Mouse (Mus musculus) bone marrow, adult 2 months (tissue): ENCODE measurements around the gene Btnl6. TPM values are rescaled to one million over a fixed set of nuclear protein-coding genes. Genes with fewer than 3 reads are reported as not detected.

Experiments
- H3K27ac ChIP-seq: fragments of 200-500 bp; 2 replicates; pipeline ENCODE4 v1.5.1; 2012; ENCODE audit warnings: low read depth, mild to moderate bottlenecking, control low read depth, inconsistent platforms, low read length; ENCODE audit not compliant: control insufficient read depth, poor library complexity, insufficient read depth
- H3K4me1 ChIP-seq: fragments of 200-500 bp; 2 replicates; pipeline ENCODE4 v1.6.1; 2011; ENCODE audit warnings: low read length; ENCODE audit not compliant: control insufficient read depth, insufficient read depth
- H3K4me3 ChIP-seq: fragments of 200-500 bp; replicated peaks from 2 replicates; pipeline ENCODE3; 2011; ENCODE audit warnings: mild to moderate bottlenecking, low read depth, low read length, control low read depth; ENCODE audit not compliant: control insufficient read depth
- CTCF ChIP-seq: fragments of 200-500 bp; IDR thresholded peaks from 2 replicates; pipeline ENCODE4 v1.5.1; 2011; ENCODE audit warnings: low read length, control low read depth; ENCODE audit not compliant: control insufficient read depth, insufficient read depth
- POLR2A ChIP-seq: fragments of 200-500 bp; IDR thresholded peaks from 2 replicates; pipeline ENCODE4 v1.6.1; 2011; ENCODE audit warnings: low read depth, mild to moderate bottlenecking, control low read depth, low read length, borderline replicate concordance; ENCODE audit not compliant: control insufficient read depth
- WGBS: fragments of 180-500 bp; shearing (Covaris S2); methylation state at CpG from one replicate; pipeline ENCODE4 v1.1.7; 2018; 5-methylcytosine and 5-hydroxymethylcytosine counted together
- polyA plus RNA-seq: library from polyadenylated mRNA; stranded (reverse); fragments of >200 nt; gene quantifications from 2 replicates; pipeline ENCODE4 v1.2.4, GENCODE M21; 2011; ENCODE audit warnings: low replicate concordance; ENCODE audit not compliant: missing spikeins, insufficient read depth, insufficient read length

Gene Btnl6
- 1.9 TPM in 1 of 2 replicates, not detected in the other for polyA plus RNA-seq

- TF ChIP-seq CTCF, result no peak
- no peak for TF ChIP-seq POLR2A
Observed at GRCm38 (mm10) chr17:34517252-34517651, at the start of gene Btnl6. Gene Btnl6, minus strand, starts transcription at chr17:34517352.

GRCm38 (mm10) chr17:34564796-34565195 is 47.6 kb upstream of the Btnl6 start:
- Histone ChIP-seq H3K27ac (no peak overlapping the region), H3K4me1 (peaks cover 3% of the 10 kb centered on the region), H3K4me3 (no peak overlapping the region)
- 83% methylated on average over 3 of the region's 3 CpGs for WGBS
- TF ChIP-seq POLR2A (no peak), CTCF (no peak)

More at GRCm38 (mm10) chr17:34517252-34517651, at the start of gene Btnl6:
- no peak within 1 kb of the TSS for H3K27ac ChIP-seq
- 83% methylated on average over 4 of the region's 4 CpGs for WGBS
- no peaks in the 10 kb centered on the region for H3K4me1 ChIP-seq
- H3K4me3 ChIP-seq, result no peak within 1 kb of the TSS

DNA sequence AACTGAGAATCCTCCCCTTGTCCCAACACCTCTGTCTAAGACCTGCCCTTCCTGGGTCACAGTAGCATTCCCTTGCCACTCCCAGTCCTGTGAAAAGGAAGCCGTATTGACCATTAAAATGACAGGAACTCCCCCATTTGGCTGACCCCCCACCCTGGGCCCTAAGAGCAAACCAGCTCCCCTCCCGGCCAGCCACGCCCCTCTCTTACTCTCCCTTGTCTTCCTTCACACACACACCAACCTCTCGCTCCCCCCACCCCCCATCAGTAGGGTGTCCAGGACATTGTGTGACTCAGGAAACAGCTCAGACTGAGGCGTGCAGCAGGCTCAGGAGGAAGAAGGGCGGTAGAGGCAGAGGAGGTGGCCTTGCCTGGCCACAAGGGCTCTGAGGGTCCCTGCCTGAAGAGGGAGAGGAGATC is 46.9 kb upstream of the Btnl6 start, which contains the start of gene Notch4:
Gene Notch4, plus strand, starts transcription at position 266 of the 419 bp plus-strand sequence.
- 13% methylated on average over 6 of the region's 6 CpGs for WGBS
- TF ChIP-seq CTCF (no peak), POLR2A (no peak)
- no peak within 1 kb of the TSS for H3K27ac ChIP-seq
- peaks cover 3% of the 10 kb centered on the region for H3K4me1 ChIP-seq
- H3K4me3 ChIP-seq, result no peak within 1 kb of the TSS

- H3K27ac ChIP-seq, result no peak overlapping the region
- TF ChIP-seq CTCF (no peak), POLR2A (no peak)
- peaks cover 3% of the 10 kb centered on the region for H3K4me1 ChIP-seq
- 83% methylated on average over 11 of the region's 11 CpGs for WGBS
- no peak overlapping the region for H3K4me3 ChIP-seq
Observed at GRCm38 (mm10) chr17:34563354-34563753, 46.2 kb upstream of the Btnl6 start.

DNA sequence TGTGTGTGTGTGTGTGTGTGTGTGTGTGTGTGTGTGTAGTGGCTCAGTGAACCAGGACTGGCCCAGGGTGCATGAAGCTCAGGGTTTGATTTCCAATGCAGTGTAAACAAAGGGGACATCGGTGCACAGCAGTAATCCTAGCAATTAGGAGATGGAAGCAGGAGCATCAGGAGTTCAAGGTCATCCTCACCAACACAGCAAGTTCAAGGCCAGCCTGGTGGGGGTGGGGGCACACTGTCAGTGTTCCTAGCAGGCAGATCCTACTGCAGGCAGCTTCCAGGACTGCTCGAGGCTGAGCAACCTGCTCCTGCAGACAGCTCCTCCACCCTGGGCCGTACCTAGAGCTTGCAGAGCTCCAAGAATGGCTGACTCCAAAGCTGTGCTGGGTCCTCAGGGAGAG is 45.4 kb upstream of the Btnl6 start:
- no peak for TF ChIP-seq POLR2A
- TF ChIP-seq CTCF, result no peak
- Histone ChIP-seq H3K4me1 (peaks cover 3% of the 10 kb centered on the region), H3K27ac (no peak overlapping the region), H3K4me3 (no peak overlapping the region)
- 79% methylated on average over 3 of the region's 3 CpGs for WGBS

DNA sequence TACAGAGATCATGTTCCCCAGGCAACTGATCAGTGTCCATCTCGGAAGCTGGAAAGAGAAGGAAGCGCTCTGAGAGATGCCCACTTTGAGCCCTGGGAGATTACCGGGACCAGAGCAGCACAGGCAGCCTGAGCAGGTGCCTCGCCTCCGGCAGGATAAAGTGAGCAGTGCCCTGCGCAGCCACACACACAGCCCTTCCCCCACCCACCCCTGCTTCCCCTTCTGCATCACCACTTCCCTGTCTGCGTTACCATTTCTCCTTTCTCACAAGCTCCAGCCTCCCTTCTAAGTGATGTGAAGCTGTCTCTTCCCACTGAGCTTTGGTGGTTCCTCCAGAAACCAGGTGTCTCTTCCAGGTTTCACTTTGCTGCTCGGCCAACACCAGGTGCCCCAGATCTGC is 44.0 kb upstream of the Btnl6 start:
- 2% methylated on average over 8 of the region's 8 CpGs for WGBS
- H3K4me3 ChIP-seq, result peak overlapping the region; percentile 58
- H3K27ac ChIP-seq, result peak overlapping the region; percentile 74
- peaks cover 3% of the 10 kb centered on the region for H3K4me1 ChIP-seq
- TF ChIP-seq CTCF, result no peak
- peak; percentile 56; the same call in 1 of the 2 replicates for TF ChIP-seq POLR2A

DNA sequence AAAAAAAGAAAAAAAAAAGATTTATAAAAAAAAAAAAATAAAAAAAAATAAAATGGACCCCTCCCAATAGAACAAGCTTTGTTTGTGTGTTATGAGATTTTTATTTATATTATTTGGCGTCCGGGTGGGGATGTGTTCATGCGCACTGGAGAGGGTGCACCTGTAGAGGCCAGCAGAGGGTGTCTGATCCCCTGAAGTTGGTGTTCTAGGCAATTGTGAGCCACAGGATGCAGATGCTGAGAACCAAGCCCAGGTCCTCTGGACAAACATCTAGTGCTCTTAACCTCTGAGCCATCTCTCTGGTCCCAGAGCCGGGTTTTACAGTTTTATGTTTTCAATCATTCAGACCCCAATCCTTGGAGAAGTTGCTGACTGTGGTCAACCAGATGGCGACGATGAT is 43.3 kb upstream of the Btnl6 start:
- TF ChIP-seq CTCF (no peak; the same call in 1 of the 2 replicates), POLR2A (no peak)
- H3K27ac ChIP-seq, result no peak overlapping the region; the same call in 1 of the 2 replicates
- no peak overlapping the region for H3K4me3 ChIP-seq
- WGBS, result 77% methylated on average over 6 of the region's 6 CpGs
- peaks cover 4% of the 10 kb centered on the region for H3K4me1 ChIP-seq

GRCm38 (mm10) chr17:34559895-34560294 is 42.7 kb upstream of the Btnl6 start:
- 39% methylated on average over 15 of the region's 15 CpGs for whole genome bisulfite sequencing
- TF ChIP-seq CTCF (peak; percentile 42; the same call in 1 of the 2 replicates), POLR2A (no peak)
- Histone ChIP-seq H3K4me1 (peaks cover 4% of the 10 kb centered on the region), H3K27ac (no peak overlapping the region), H3K4me3 (no peak overlapping the region)

GRCm38 (mm10) chr17:34559116-34559515 is 42.0 kb upstream of the Btnl6 start:
- H3K27ac ChIP-seq, result no peak overlapping the region
- H3K4me3 ChIP-seq, result no peak overlapping the region
- TF ChIP-seq POLR2A (no peak), CTCF (no peak)
- 85% methylated on average over 7 of the region's 7 CpGs for WGBS
- peaks cover 4% of the 10 kb centered on the region for H3K4me1 ChIP-seq
